Mouse (Mus musculus) right cerebral cortex, adult 18-20 months (tissue): ENCODE data around the gene Fbxo47.

Source experiments
- DNase-seq: peaks from one replicate; pipeline ENCODE4 v3.0.0; 2022; ENCODE audit warnings: mixed read lengths

The Fbxo47 gene

GRCm38 (mm10) chr11:97829365-97829764 lies 54.6 kb downstream of the Fbxo47 start:
- DNase-seq, result no peak

- DNase-seq, result peak; percentile 57
Observed at GRCm38 (mm10) chr11:97827654-97828053, 56.3 kb downstream of the Fbxo47 start.

- DNase-seq, result no peak
Observed at GRCm38 (mm10) chr11:97826414-97826813, 57.5 kb downstream of the Fbxo47 start.

- no peak for DNase-seq
Observed at GRCm38 (mm10) chr11:97825971-97826370, 58.0 kb downstream of the Fbxo47 start.

GRCm38 (mm10) chr11:97825295-97825694 lies 58.7 kb downstream of the Fbxo47 start:
- DNase-seq, result peak; percentile 59

- DNase-seq, result no peak
Observed at GRCm38 (mm10) chr11:97824895-97825294, 59.1 kb downstream of the Fbxo47 start.

GRCm38 (mm10) chr11:97824168-97824567 lies 59.8 kb downstream of the Fbxo47 start:
- no peak for DNase-seq

GRCm38 (mm10) chr11:97822840-97823603 lies 60.9 kb downstream of the Fbxo47 start:
- no peak for DNase-seq

GRCm38 (mm10) chr11:97821401-97822064 lies 62.4 kb downstream of the Fbxo47 start:
- no peak for DNase-seq

- no peak for DNase-seq
Observed at GRCm38 (mm10) chr11:97820840-97821239, 63.1 kb downstream of the Fbxo47 start.

GRCm38 (mm10) chr11:97819923-97820322 lies 64.0 kb downstream of the Fbxo47 start:
- DNase-seq, result no peak

GRCm38 (mm10) chr11:97819102-97819501 lies 64.9 kb downstream of the Fbxo47 start:
- no peak for DNase-seq

- DNase-seq, result peak; percentile 48
Observed at GRCm38 (mm10) chr11:97818571-97818970, 65.4 kb downstream of the Fbxo47 start.

- no peak for DNase-seq
Observed at GRCm38 (mm10) chr11:97818003-97818402, 66.0 kb downstream of the Fbxo47 start.

- no peak for DNase-seq
Observed at GRCm38 (mm10) chr11:97817379-97817778, 66.6 kb downstream of the Fbxo47 start.

GRCm38 (mm10) chr11:97816916-97817315 lies 67.0 kb downstream of the Fbxo47 start:
- no peak for DNase-seq

GRCm38 (mm10) chr11:97816176-97816575 lies 67.8 kb downstream of the Fbxo47 start:
- DNase-seq, result no peak

- DNase-seq, result no peak
Observed at GRCm38 (mm10) chr11:97815736-97816135, 68.2 kb downstream of the Fbxo47 start.

GRCm38 (mm10) chr11:97813746-97814515 lies 70.0 kb downstream of the Fbxo47 start:
- no peak for DNase-seq

- no peak for DNase-seq
Observed at GRCm38 (mm10) chr11:97813085-97813484, 70.9 kb downstream of the Fbxo47 start.

GRCm38 (mm10) chr11:97812491-97812921 lies 71.4 kb downstream of the Fbxo47 start:
- DNase-seq, result peak; percentile 57

- no peak for DNase-seq
Observed at GRCm38 (mm10) chr11:97811569-97812362, 72.2 kb downstream of the Fbxo47 start.

GRCm38 (mm10) chr11:97810970-97811369 lies 73.0 kb downstream of the Fbxo47 start:
- DNase-seq, result no peak
